Mouse (Mus musculus) left cerebral cortex, adult 18-20 months (tissue): ENCODE measurements around the gene Syt7. TPM values are rescaled to one million over a fixed set of nuclear protein-coding genes. Genes with fewer than 3 reads are reported as not detected.
A peak's percentile ranks its signal among the peaks of the same experiment; 100 is the strongest.

Source experiments
- DNase-seq, 2 experiments: peaks; one replicate each; pipeline ENCODE4 v3.0.0; 2021 to 2022; ENCODE audit warnings: low spot score in 2 of 2, mixed read lengths in 1 of 2
- total RNA-seq, 2 experiments: library from RNA; stranded (reverse); gene quantifications; 2 replicates each; pipeline ENCODE4 v1.2.3; 2021

The Syt7 gene
- total RNA-seq, 2 experiments from 2014 or later, result 267 to 301 TPM

- no peak for DNase-seq
Observed at GRCm38 (mm10) chr19:10379978-10380377, 8.9 kb upstream of the Syt7 start.

- DNase-seq, result no peak
Observed at GRCm38 (mm10) chr19:10387660-10388059, 1.2 kb upstream of the Syt7 start.

GRCm38 (mm10) chr19:10389391-10390098 lies 655 bp downstream of the Syt7 start:
- DNase-seq, result no peak

GRCm38 (mm10) chr19:10390099-10390680 lies 1.3 kb downstream of the Syt7 start:
- DNase-seq, result no peak

- no peak for DNase-seq
Observed at GRCm38 (mm10) chr19:10391028-10391427, 2.1 kb downstream of the Syt7 start.

- DNase-seq, result no peak
Observed at GRCm38 (mm10) chr19:10391995-10392394, 3.1 kb downstream of the Syt7 start.

- DNase-seq, result no peak
Observed at GRCm38 (mm10) chr19:10393471-10393870, 4.6 kb downstream of the Syt7 start.

- DNase-seq, result no peak
Observed at GRCm38 (mm10) chr19:10393874-10394500, 5.1 kb downstream of the Syt7 start.

- no peak for DNase-seq
Observed at GRCm38 (mm10) chr19:10395174-10395573, 6.3 kb downstream of the Syt7 start.

- no peak for DNase-seq
Observed at GRCm38 (mm10) chr19:10396962-10397361, 8.1 kb downstream of the Syt7 start.

GRCm38 (mm10) chr19:10397479-10398153 lies 8.7 kb downstream of the Syt7 start:
- DNase-seq, result peak; percentile 81 to 89

- peak; percentile 77 to 87 for DNase-seq
Observed at GRCm38 (mm10) chr19:10398296-10398695, 9.4 kb downstream of the Syt7 start.

GRCm38 (mm10) chr19:10402771-10403494 lies 14.0 kb downstream of the Syt7 start:
- DNase-seq, result peak in 1 of 2 experiments; percentile 56

GRCm38 (mm10) chr19:10403593-10404380 lies 14.9 kb downstream of the Syt7 start:
- DNase-seq, result no peak

- DNase-seq, result no peak
Observed at GRCm38 (mm10) chr19:10404424-10404823, 15.5 kb downstream of the Syt7 start.

GRCm38 (mm10) chr19:10404911-10405310 lies 16.0 kb downstream of the Syt7 start:
- DNase-seq, result no peak

GRCm38 (mm10) chr19:10413701-10414242 lies 24.9 kb downstream of the Syt7 start:
- no peak for DNase-seq

GRCm38 (mm10) chr19:10415508-10415907 lies 26.6 kb downstream of the Syt7 start:
- DNase-seq, result no peak

- no peak for DNase-seq
Observed at GRCm38 (mm10) chr19:10416889-10417288, 28.0 kb downstream of the Syt7 start.

GRCm38 (mm10) chr19:10417436-10417835 lies 28.5 kb downstream of the Syt7 start:
- peak; percentile 83 to 84 for DNase-seq
